Mouse (Mus musculus) right cerebral cortex, postnatal 10 days (tissue): ENCODE data around the gene Crip1.

Experiments
- DNase-seq, 2 experiments: peaks; one replicate each; pipeline ENCODE4 v3.0.0; 2021; ENCODE audit warnings: low spot score in 2 of 2

Gene Crip1

DNA sequence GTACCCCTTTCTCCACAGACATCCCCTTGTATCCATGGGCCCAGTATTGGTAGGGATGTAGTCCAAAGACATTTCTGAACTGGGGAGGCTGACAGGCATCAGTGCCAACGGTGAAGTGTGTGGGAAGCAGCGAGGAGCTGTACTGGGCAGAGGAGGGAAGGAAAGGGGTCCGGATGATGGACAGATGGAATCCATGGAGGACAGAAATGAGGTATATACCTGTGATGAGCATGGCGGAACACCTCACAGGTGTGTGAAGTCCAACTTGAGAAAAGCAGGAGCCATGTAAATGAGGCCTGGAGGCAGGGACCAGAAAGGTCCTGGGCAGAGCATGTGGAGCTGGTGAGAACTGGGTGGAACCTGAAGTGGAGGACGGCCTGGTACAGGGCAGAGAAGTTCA, 525 bp upstream of the Crip1 start:
- no peak for DNase-seq

DNA sequence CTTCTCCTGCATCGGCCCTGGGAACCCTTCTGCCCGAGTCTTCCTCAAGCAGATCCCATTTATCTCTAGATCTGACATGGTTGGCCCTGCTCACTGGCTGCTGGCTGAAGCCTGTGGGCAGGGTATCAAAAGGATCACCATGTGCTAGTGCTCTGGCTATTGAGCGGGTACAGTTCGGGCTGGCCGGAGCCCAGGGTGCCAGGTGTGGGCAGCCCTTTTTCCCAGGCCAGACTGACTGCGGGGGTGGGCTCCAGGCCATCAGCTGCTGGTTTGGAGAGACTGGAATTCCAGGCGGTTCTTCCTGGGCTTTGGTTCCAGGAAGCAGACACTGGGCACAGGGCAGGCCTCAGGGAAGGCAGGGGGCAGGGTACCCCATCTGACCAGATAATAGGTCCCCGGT, 1.4 kb downstream of the Crip1 start:
- DNase-seq: peak; percentile 63 to 64

GRCm38 (mm10) chr12:113148381-113149035, 2.4 kb downstream of the Crip1 start:
- peak in 1 of 2 experiments; percentile 48 for DNase-seq

- DNase-seq: peak in 1 of 2 experiments; percentile 43
Observed at GRCm38 (mm10) chr12:113149341-113149740, 3.2 kb downstream of the Crip1 start.

GRCm38 (mm10) chr12:113149896-113150295, 3.8 kb downstream of the Crip1 start:
- DNase-seq: no peak

DNA sequence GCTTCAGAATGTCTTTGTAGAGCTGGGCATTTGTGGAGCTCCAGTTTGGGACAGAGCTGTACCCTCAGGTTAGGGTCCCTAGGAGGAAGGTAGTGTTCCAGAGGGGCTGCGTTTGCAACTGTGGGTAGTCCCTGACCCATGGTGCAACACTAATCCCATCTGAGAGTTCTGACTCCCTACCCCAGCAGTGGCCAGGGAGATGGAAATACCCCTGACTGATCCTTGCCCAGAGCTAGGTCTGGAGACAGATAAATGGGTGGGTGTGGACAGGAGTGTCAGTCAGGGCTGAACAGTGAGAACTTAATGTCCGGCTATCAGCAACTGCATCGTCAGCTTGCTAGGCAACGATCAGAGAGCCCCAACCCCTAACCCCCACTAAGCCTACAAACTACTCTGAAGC, 4.5 kb downstream of the Crip1 start:
- no peak for DNase-seq

DNA sequence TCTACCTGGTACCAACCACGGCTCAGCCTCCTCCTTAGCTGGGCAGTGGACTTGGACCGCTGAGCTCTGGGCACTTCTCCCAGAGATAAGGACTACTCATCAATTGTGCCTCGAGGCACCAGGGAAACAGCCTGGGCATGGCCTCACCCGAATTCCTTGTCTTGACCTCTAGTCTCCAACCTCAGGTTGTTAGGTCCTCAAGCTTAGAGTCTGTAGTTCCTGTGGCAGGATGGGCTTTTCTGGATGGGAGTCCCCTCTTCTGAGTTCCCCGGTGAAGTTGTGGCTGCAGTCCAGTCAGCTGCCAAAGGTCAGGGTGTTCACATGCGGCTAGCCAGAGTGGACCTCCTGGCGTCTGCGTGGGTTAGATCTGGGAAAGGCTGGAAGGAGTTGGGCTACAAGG, 4.9 kb downstream of the Crip1 start:
- no peak for DNase-seq

DNA sequence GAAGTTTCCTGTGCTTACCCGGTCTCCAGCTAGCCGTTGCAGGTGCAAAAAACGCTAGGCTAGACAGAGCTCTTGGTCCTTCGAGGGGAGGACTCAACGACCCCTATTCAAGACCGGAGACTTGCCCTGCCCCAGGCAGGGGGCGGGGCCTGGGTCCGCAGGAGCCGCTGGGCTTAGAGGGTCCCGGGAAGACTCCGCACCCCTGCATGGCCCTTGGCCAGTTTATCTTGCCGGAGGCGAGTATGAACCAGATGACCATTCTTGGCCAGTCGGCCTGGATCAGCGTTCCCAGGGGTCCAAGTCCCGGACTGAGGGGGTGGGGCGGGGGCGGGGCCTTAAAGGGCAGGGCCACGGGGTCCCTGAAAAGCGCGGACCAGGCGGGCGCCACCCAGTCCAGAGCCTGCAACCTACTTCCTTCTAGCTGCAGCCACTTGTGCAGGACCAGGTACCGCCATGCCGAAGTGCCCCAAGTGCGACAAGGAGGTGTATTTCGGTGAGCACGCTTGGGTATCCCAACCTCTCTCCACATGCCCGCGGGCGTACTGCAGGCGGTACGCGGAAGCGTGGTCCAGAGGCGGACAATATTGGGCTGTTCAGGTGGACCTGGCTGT, 5.7 kb downstream of the Crip1 start:
- peak in 1 of 2 experiments; percentile 25 for DNase-seq

GRCm38 (mm10) chr12:113152272-113152661, 6.2 kb downstream of the Crip1 start:
- DNase-seq: peak in 1 of 2 experiments; percentile 20

- peak in 1 of 2 experiments; percentile 20 for DNase-seq
Observed at GRCm38 (mm10) chr12:113152991-113153525, 6.9 kb downstream of the Crip1 start.

GRCm38 (mm10) chr12:113153971-113154370, 7.9 kb downstream of the Crip1 start:
- peak in 1 of 2 experiments; percentile 29 for DNase-seq

GRCm38 (mm10) chr12:113154747-113155075, 8.6 kb downstream of the Crip1 start:
- DNase-seq: no peak

- peak; percentile 55 to 67 for DNase-seq
Observed at GRCm38 (mm10) chr12:113155076-113155771, 9.1 kb downstream of the Crip1 start.

DNA sequence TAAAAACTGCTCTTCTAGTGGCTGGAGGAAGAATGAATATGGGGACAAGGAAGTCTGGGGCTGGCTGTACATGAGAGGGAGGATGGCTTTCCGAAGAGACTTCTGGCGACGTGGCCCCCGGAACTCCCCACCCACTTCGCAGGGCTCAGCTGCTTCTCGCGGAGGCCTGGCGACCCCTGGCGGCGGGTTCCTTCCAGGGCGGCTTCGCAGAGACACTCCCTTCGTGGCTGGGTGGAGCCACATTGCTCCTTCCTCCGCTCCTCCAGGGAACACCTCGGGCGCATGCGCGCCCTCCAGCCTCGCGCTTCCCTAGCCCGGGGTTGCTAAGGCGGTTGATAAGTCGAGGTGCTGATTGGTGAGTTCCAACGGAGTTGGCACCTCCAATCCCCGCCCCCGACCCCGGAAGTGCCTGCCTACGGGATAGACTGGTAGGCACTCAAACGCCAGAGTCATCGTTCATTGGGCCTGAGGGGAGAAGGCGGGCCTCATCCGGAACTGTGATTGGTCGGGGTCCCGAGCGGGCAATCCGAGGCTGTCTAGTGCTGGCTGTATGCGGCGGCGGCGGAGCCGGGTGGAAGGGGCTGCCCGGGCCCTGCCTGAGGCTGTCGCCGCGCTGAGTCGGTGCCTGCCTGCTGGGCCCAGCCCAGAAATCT, 9.9 kb downstream of the Crip1 start, which contains the start of gene Tedc1:
Gene Tedc1 (plus strand): TSS at position 535 of the 653 bp plus-strand sequence.
- peak; percentile 99 to 100 for DNase-seq

DNA sequence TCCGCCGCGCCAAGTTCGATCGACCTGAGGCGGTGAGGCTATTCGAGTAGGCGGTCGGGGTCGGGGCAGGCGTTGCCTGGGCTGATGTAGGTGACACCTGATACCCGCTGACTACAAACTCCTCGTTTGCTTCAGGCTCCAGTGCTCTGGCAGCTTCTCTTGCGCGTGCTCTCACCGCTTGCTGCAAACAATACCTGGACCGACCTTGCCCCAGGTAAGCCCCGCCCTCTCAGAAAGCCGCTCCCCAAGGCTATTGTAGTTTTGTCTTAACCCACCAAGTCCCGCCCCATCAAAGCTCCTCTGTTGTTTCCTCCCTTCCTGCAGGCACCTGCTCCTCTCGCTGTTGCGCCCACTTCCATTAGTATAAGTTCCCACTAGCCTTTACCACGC, 10.4 kb downstream of the Crip1 start:
- DNase-seq: no peak

DNA sequence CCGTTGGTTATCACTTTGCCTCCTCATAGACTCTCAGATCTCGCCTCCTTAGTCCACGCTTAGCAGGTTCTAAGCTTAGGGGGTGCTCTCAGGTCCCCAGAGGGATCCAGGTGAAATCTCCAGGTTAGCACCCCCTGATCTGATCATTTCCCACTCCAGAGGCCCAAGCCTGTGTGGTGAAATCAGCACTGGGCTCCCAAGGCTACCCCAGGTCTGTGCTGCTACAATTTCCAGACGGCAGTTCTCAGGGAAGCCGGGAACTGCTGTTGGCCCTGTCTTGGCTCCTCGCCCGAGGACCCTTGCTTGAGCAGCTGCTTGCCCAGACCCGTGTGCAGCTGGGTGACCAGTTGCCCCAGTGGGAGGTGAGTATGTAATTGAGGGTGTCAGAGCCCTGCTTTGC, 10.9 kb downstream of the Crip1 start:
- peak; percentile 51 to 55 for DNase-seq

- no peak for DNase-seq
Observed at GRCm38 (mm10) chr12:113157521-113157920, 11.4 kb downstream of the Crip1 start.

DNA sequence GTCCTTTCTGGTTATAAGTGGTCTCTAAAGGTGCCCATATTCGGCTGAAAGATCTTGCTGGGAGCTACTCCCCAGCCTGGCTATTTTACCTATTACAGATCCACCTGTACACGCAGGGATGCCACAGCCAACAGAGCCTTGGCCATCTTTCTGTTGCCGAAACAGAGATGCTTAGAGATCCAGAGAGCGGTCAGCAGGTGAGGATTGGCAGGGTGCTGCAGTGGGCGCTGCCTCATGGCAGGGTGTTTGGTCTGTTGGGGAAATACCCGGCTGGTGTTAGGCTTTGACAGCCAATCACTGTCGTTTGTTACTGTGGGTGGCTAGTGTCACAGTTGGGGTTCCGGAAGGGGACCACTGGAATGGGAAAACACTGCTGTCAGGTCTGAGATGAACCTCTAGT, 11.9 kb downstream of the Crip1 start:
- no peak for DNase-seq

DNA sequence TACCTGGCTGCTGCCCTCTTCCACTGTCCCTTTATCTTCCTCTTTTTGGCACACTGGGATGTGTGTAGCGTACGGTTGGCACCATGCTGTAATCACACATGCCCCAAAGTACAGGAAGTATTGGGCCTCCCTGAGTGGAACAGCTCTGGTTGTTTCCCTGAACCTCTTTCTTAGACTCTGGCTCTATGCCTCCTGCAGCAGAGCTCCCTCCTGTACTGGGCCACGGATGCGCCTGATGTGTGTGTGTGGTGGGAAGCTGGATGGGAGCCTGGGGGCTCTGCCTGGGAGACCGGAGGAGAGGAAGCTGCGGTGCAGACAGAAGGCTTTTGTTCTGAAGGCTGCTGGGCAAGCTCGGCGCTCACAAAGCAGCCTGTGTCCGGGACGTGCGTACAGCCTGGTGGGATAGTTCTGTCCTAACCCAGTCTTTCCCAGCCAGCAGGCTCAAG, 17.5 kb downstream of the Crip1 start:
- peak; percentile 78 to 87 for DNase-seq

DNA sequence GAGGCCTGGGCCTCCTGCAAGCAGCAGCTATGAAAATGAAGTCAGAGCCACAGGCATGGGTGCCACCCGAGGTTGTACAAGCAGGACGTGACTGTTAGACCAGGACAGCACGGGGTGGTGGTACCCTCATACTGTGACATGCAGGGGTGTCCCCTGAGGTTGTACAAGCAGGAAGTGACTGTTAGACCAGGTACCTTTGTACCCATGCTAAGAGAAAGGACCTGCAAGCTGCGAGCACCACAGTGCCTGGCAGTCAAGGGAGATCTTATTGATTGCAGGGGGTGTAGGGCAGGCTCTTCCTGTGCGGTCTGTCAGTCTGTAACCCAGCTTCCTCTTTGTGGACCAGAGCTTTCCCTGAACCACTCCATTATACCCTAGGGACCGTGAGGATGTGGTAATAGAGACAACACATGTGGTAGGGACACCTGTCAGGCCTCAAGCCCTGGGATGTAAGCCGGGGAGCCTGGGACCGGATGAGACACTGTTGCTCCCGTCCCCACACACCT, 22.0 kb downstream of the Crip1 start:
- no peak for DNase-seq

- DNase-seq: no peak
Observed at GRCm38 (mm10) chr12:113176960-113177725, 31.0 kb downstream of the Crip1 start.
